ENCODE assay signal across 11 mouse cellular contexts in genomic region chr8:120530954-120531656, GRCm38 (mm10). TPM values are rescaled to one million over a fixed set of nuclear protein-coding genes. Genes with fewer than 3 reads are reported as not detected.
A peak's percentile ranks its signal among the peaks of the same experiment; 100 is the strongest.
DNase-seq lines count a peak whose midpoint lies in the region; ATAC-seq and TF ChIP-seq lines count a peak whose summit lies in the region.
"Had no signal": no experiment of that assay in that cellular context is flagged by ENCODE, and none has a peak within 500 bp of the region (broad histone marks: within the 10 kb centered on the region; RNA-seq: fewer than 3 reads in every experiment).

No protein-coding gene starts in this region.

- H3K4me3 ChIP-seq in heart, embryonic 10.5 days: 0 out of 2 replicates have a peak overlapping the region, but pooled peaks have one; percentile 0
- no peak overlapping the region for H3K4me3 ChIP-seq in midbrain, embryonic 10.5 days
- no peak overlapping the region for H3K4me3 ChIP-seq in midbrain, postnatal 0 days (ENCODE audit: low read depth, low read length)
- no peak overlapping the region for H3K4me3 ChIP-seq in hindbrain, embryonic 12.5 days
- H3K4me3 ChIP-seq in neural tube, embryonic 14.5 days (ENCODE audit: low read depth, low read length): no peak overlapping the region
- H3K4me3 ChIP-seq: hindbrain, embryonic 15.5 days had no signal

- no peak overlapping the region for H3K9ac ChIP-seq in midbrain, postnatal 0 days (replicated peaks; ENCODE audit: low read length, poor library complexity, severe bottlenecking)
- H3K9ac ChIP-seq in hindbrain, embryonic 12.5 days: no peak overlapping the region
- H3K9ac ChIP-seq in neural tube, embryonic 14.5 days (replicated peaks; ENCODE audit: low read depth, low read length): no peak overlapping the region
- H3K9ac ChIP-seq: hindbrain, embryonic 15.5 days had no signal

- H3K36me3 ChIP-seq in heart, embryonic 10.5 days: no peaks in the 10 kb centered on the region
- H3K36me3 ChIP-seq in midbrain, embryonic 10.5 days: no peaks in the 10 kb centered on the region
- no peaks in the 10 kb centered on the region for H3K36me3 ChIP-seq in midbrain, postnatal 0 days (ENCODE audit: insufficient read depth, low read length)
- no peaks in the 10 kb centered on the region for H3K36me3 ChIP-seq in hindbrain, embryonic 12.5 days
- no peaks in the 10 kb centered on the region for H3K36me3 ChIP-seq in neural tube, embryonic 14.5 days (ENCODE audit: control insufficient read depth, insufficient read depth, low read length)
- H3K36me3 ChIP-seq: hindbrain, embryonic 15.5 days had no signal

- no peak for ATAC-seq in midbrain, postnatal 0 days (ENCODE audit: low FRiP score)
- no peak for ATAC-seq in hindbrain, embryonic 12.5 days (ENCODE audit: low FRiP score)
- no peak for ATAC-seq in neural tube, embryonic 14.5 days (ENCODE audit: low read depth)

- WGBS in heart, embryonic 10.5 days: 43% methylated on average over 16 of the region's 16 CpGs
- WGBS in midbrain, embryonic 10.5 days: 57% methylated on average over 15 of the region's 16 CpGs
- WGBS in midbrain, postnatal 0 days: 60% methylated on average over 15 of the region's 16 CpGs
- 56% methylated on average over 16 of the region's 16 CpGs for WGBS in hindbrain, embryonic 12.5 days
- 45% methylated on average over 16 of the region's 16 CpGs for WGBS in neural tube, embryonic 14.5 days

- no peaks in the 10 kb centered on the region for H3K9me3 ChIP-seq in heart, embryonic 10.5 days
- no peaks in the 10 kb centered on the region for H3K9me3 ChIP-seq in midbrain, embryonic 10.5 days (replicated peaks)
- no peaks in the 10 kb centered on the region for H3K9me3 ChIP-seq in midbrain, postnatal 0 days (ENCODE audit: low read length)
- no peaks in the 10 kb centered on the region for H3K9me3 ChIP-seq in hindbrain, embryonic 12.5 days (replicated peaks)
- H3K9me3 ChIP-seq in neural tube, embryonic 14.5 days (ENCODE audit: control insufficient read depth, low read length): no peaks in the 10 kb centered on the region
- H3K9me3 ChIP-seq: hindbrain, embryonic 15.5 days had no signal

- intact Hi-C loops in heart, postnatal 10 days (cut with DNase I): no loop called here

- H3K27ac ChIP-seq in heart, embryonic 10.5 days: peak overlapping the region; percentile 85
- peak overlapping the region; percentile 98 for H3K27ac ChIP-seq in midbrain, embryonic 10.5 days (replicated peaks)
- H3K27ac ChIP-seq in midbrain, postnatal 0 days (ENCODE audit: low read depth, low read length): no peak overlapping the region
- H3K27ac ChIP-seq in hindbrain, embryonic 12.5 days: peak overlapping the region; percentile 93
- peak overlapping the region; percentile 4; the same call in 1 of the 2 replicates for H3K27ac ChIP-seq in neural tube, embryonic 14.5 days (ENCODE audit: low read depth, low read length)

- no peak for DNase-seq in heart, embryonic 10.5 days (ENCODE audit: low spot score)
- DNase-seq in heart, postnatal 10 days: no peak
- no peak for DNase-seq in midbrain, embryonic 10.5 days (ENCODE audit: low spot score)
- DNase-seq in midbrain, postnatal 0 days (ENCODE audit: low spot score): no peak
- no peak for DNase-seq in frontal cortex, postnatal 25 days (ENCODE audit: low spot score in 2 of 2)
- DNase-seq in B cell, adult 2 months: no peak
- DNase-seq: cerebellum, postnatal 36 days; left cerebral cortex, postnatal 4 days had no signal

- peaks cover 14% of the 10 kb centered on the region; the same call in 1 of the 2 replicates for H3K27me3 ChIP-seq in heart, embryonic 10.5 days (ENCODE audit: insufficient read depth, poor library complexity, severe bottlenecking)
- H3K27me3 ChIP-seq in midbrain, embryonic 10.5 days (ENCODE audit: low read depth, poor library complexity, severe bottlenecking): peaks cover 91% of the 10 kb centered on the region
- H3K27me3 ChIP-seq in midbrain, postnatal 0 days (ENCODE audit: insufficient read depth, low read length): no peaks in the 10 kb centered on the region
- peaks cover 8% of the 10 kb centered on the region; the same call in 1 of the 2 replicates for H3K27me3 ChIP-seq in hindbrain, embryonic 12.5 days
- H3K27me3 ChIP-seq in neural tube, embryonic 14.5 days (ENCODE audit: control insufficient read depth, insufficient read depth, low read length): no peaks in the 10 kb centered on the region
- H3K27me3 ChIP-seq: hindbrain, embryonic 15.5 days had no signal

- no peak overlapping the region for H3K4me2 ChIP-seq in midbrain, postnatal 0 days (ENCODE audit: low read depth, low read length, poor library complexity, severe bottlenecking)
- H3K4me2 ChIP-seq in hindbrain, embryonic 12.5 days (replicated peaks): no peak overlapping the region; the same call in 1 of the 2 replicates
- H3K4me2 ChIP-seq in neural tube, embryonic 14.5 days (ENCODE audit: low read depth, low read length): no peak overlapping the region
- H3K4me2 ChIP-seq: hindbrain, embryonic 15.5 days had no signal

- no peak for TF ChIP-seq CTCF in midbrain, postnatal 0 days (IDR thresholded peaks at IDR 0.05)

- H3K4me1 ChIP-seq in heart, embryonic 10.5 days: peaks cover 95% of the 10 kb centered on the region
- peaks cover 94% of the 10 kb centered on the region for H3K4me1 ChIP-seq in midbrain, embryonic 10.5 days
- H3K4me1 ChIP-seq in midbrain, postnatal 0 days (ENCODE audit: insufficient read depth, low read length): peaks cover 26% of the 10 kb centered on the region; the same call in 1 of the 2 replicates
- H3K4me1 ChIP-seq in hindbrain, embryonic 12.5 days: peaks cover 88% of the 10 kb centered on the region
- H3K4me1 ChIP-seq in neural tube, embryonic 14.5 days (ENCODE audit: control insufficient read depth, insufficient read depth, low read length): peaks cover 75% of the 10 kb centered on the region

RNA-seq across cellular contexts. Expression of gene Gins2, which starts 58.0 kb away (rescaled TPM):
- 106 and 125 TPM in 2 replicates for polyA plus RNA-seq in heart, embryonic 10.5 days (2016; fragmentation: Nextera tagmentation; extraction: Ambion mirVana)
- total RNA-seq in heart, postnatal 10 days (2021): 10 to 100 TPM; 14.6 to 15.2 TPM
- polyA plus RNA-seq in midbrain, embryonic 10.5 days (2016; fragmentation: Nextera tagmentation; extraction: Ambion mirVana): 162 and 192 TPM in 2 replicates
- total RNA-seq in midbrain, postnatal 0 days (2014; rRNA removed): 5.8 and 18.1 TPM in 2 replicates
- polyA plus RNA-seq in midbrain, postnatal 0 days (2015; fragmentation: Nextera tagmentation; extraction: Ambion mirVana): 8.4 and 11.3 TPM in 2 replicates
- 49.6 and 65.3 TPM in 2 replicates for polyA plus RNA-seq in hindbrain, embryonic 12.5 days (2016; fragmentation: Nextera tagmentation; extraction: Ambion mirVana)
- 10.5 and 13.1 TPM in 2 replicates for polyA plus RNA-seq in neural tube, embryonic 14.5 days (2014; fragmentation: Nextera tagmentation; extraction: Ambion mirVana)
